Mouse (Mus musculus) olfactory bulb, adult 2 months (tissue): ENCODE data around the gene Cdc42bpb.

Experiments used
- CTCF ChIP-seq: fragments of 200-500 bp; IDR thresholded peaks from 2 replicates; pipeline ENCODE4 v1.5.1; 2012; ENCODE audit warnings: low read depth, mild to moderate bottlenecking, low read length, moderate library complexity; ENCODE audit not compliant: insufficient read depth
- POLR2A ChIP-seq: fragments of 200-500 bp; IDR thresholded peaks from 2 replicates; pipeline ENCODE4 v1.6.1; 2012; ENCODE audit warnings: mild to moderate bottlenecking, low read depth, low read length, moderate library complexity; ENCODE audit not compliant: insufficient read depth

GRCm38 (mm10) chr12:111424547-111424946 is 47.0 kb upstream of the Cdc42bpb start:
- TF ChIP-seq POLR2A (no peak), CTCF (no peak)
